Mouse (Mus musculus): ENCODE measurements around the gene Slc25a5. TPM values are rescaled to one million over a fixed set of nuclear protein-coding genes. Genes with fewer than 3 reads are reported as not detected.
A peak's percentile ranks its signal among the peaks of the same experiment; 100 is the strongest.

Gene Slc25a5
- polyA plus RNA-seq, 1 experiment from 2014 or later, result 587 TPM

DNA sequence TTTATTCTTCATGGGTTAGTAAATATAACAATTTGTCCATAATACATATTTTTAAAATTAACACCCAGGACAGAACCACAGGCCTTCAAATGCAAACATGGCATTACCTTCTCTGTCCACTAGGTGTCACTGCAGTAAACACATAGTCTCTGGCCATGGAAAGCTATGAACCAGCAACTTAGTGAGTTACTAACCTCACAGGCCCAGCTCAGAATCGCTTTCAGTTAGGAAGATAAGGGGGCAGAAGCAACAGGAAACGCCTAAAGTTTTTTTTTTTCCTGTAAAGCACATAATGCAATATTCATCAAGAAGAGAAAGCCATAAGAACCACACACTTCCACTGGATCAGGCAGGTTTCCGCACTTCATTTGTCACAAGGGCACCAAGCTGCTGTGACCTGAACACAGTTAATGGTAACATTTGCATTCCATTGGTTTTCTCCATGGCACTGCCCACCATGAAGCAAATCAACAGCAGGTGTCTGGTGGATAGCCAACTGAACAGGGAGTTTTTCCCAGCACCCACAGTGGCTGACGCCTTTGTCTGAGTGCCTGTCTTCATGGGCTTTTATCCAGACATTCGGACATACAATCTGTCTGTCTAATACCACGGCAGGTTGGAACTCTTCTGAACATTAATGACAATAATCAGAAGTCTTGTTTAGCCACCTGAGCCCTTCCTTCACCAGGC, 34.4 kb upstream of the Slc25a5 start:
- no peak overlapping the region for H3K27ac ChIP-seq (replicated peaks; ENCODE audit: low read depth, low read length)
- no peaks in the 10 kb centered on the region for H3K36me3 ChIP-seq (replicated peaks; ENCODE audit: control insufficient read depth, insufficient read depth, low read depth, low read length)
- no peaks in the 10 kb centered on the region for H3K27me3 ChIP-seq (ENCODE audit: control insufficient read depth, insufficient read depth, low read length)
- H3K9ac ChIP-seq (replicated peaks; ENCODE audit: low read length), result no peak overlapping the region
- no peaks in the 10 kb centered on the region for H3K4me1 ChIP-seq (ENCODE audit: control insufficient read depth, insufficient read depth, low read length)
- ATAC-seq (replicated peaks; ENCODE audit: insufficient number of reproducible peaks, low FRiP score, low TSS enrichment, low read depth), result no peak
- H3K4me2 ChIP-seq (ENCODE audit: low read depth, low read length), result no peak overlapping the region
- no peaks in the 10 kb centered on the region for H3K9me3 ChIP-seq (replicated peaks; ENCODE audit: control insufficient read depth, low read length)
- WGBS, result 48% methylated on average over 6 of the region's 6 CpGs
- DNase-seq (ENCODE audit: low spot score), result peak; percentile 72
- no peak overlapping the region for H3K4me3 ChIP-seq (ENCODE audit: low read depth, low read length)

DNA sequence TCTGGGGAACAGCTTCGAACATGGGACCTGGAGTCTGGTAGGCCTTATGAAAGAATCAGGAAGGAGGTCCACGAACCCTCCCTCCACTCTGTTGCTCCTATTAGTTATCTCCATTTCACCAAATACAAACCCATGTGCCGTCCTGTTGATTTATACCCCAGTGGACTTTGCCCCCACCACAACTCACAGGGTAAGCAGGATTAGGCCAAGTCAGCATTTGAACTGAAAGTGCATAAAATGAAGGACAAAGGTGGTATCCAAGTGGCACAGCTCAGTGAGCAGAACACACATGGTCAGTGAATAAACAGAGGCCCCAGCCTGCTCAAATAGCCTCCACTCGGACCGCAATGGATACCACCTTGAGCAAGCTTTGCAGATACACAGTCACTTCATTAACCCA, 33.2 kb upstream of the Slc25a5 start:
- H3K4me2 ChIP-seq (ENCODE audit: low read depth, low read length), result no peak overlapping the region
- DNase-seq (ENCODE audit: low spot score), result no peak
- H3K9me3 ChIP-seq (replicated peaks; ENCODE audit: control insufficient read depth, low read length), result no peaks in the 10 kb centered on the region
- no peak overlapping the region for H3K4me3 ChIP-seq (ENCODE audit: low read depth, low read length)
- ATAC-seq (replicated peaks; ENCODE audit: insufficient number of reproducible peaks, low FRiP score, low TSS enrichment, low read depth), result no peak
- no peak overlapping the region for H3K27ac ChIP-seq (replicated peaks; ENCODE audit: low read depth, low read length)
- H3K27me3 ChIP-seq (ENCODE audit: control insufficient read depth, insufficient read depth, low read length), result no peaks in the 10 kb centered on the region
- no peak overlapping the region for H3K9ac ChIP-seq (replicated peaks; ENCODE audit: low read length)
- H3K36me3 ChIP-seq (replicated peaks; ENCODE audit: control insufficient read depth, insufficient read depth, low read depth, low read length), result no peaks in the 10 kb centered on the region
- WGBS, result 80% methylated on average over 5 of the region's 5 CpGs
- no peaks in the 10 kb centered on the region for H3K4me1 ChIP-seq (ENCODE audit: control insufficient read depth, insufficient read depth, low read length)

DNA sequence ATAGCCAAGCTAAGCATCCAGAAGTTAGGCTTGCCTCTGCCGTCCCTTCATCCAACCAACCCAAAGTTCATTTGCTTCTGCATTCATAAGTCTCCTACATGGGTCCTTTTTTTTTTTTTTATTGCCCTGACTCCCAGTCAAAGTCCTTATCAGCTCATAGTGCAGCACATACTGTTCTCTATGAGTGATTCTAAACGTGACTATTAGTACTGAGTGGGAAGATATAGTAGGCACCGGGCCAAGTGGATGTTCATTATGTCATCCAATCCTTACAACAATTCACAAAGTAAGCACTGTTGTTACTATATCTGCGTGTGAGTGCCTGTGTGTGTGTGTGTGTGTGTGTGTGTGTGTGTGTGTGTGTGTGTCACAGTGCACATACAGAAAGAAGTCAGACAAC, 32.6 kb upstream of the Slc25a5 start:
- no peak overlapping the region for H3K4me3 ChIP-seq (ENCODE audit: low read depth, low read length)
- no peak overlapping the region for H3K27ac ChIP-seq (replicated peaks; ENCODE audit: low read depth, low read length)
- no peaks in the 10 kb centered on the region for H3K36me3 ChIP-seq (replicated peaks; ENCODE audit: control insufficient read depth, insufficient read depth, low read depth, low read length)
- H3K27me3 ChIP-seq (ENCODE audit: control insufficient read depth, insufficient read depth, low read length), result no peaks in the 10 kb centered on the region
- DNase-seq (ENCODE audit: low spot score) (no peak), ATAC-seq (replicated peaks; ENCODE audit: insufficient number of reproducible peaks, low FRiP score, low TSS enrichment, low read depth) (no peak)
- no peaks in the 10 kb centered on the region for H3K4me1 ChIP-seq (ENCODE audit: control insufficient read depth, insufficient read depth, low read length)
- no peak overlapping the region for H3K4me2 ChIP-seq (ENCODE audit: low read depth, low read length)
- H3K9ac ChIP-seq (replicated peaks; ENCODE audit: low read length), result no peak overlapping the region
- no peaks in the 10 kb centered on the region for H3K9me3 ChIP-seq (replicated peaks; ENCODE audit: control insufficient read depth, low read length)
- 60% methylated on average over 4 of the region's 4 CpGs for WGBS

DNA sequence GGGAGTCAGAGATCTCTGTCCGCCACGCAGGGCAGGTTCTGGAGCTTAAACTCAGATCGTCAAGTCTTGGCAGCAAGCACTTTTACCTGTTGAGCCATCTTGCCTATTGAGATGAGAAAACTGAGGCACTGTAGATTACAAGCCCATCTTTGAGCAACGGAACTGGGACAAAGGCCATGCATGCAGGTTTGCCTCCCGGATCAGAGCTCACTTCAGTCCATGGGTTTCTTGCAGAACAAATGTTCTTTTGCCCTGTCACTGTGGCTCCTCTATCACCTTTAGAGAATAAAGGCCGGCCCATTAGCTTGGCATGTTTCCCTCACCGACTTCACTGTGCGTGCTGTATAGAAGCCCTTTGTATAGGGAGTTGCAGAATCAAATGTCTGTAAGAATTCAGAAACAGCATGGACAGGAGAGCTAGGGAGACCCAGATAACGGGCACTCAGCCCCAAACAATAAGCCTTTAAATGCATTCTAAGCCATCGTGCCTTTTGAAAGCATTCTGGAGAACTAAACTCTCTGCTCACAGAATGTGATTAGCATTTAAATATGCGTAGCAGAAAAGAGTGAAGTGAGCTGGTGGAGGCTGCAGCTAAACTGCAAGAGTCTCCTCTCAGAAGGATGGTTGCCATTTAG, 32.0 kb upstream of the Slc25a5 start:
- 37% methylated on average over 11 of the region's 11 CpGs for WGBS
- no peaks in the 10 kb centered on the region for H3K4me1 ChIP-seq (ENCODE audit: control insufficient read depth, insufficient read depth, low read length)
- ATAC-seq (replicated peaks; ENCODE audit: insufficient number of reproducible peaks, low FRiP score, low TSS enrichment, low read depth), result no peak
- H3K27me3 ChIP-seq (ENCODE audit: control insufficient read depth, insufficient read depth, low read length), result no peaks in the 10 kb centered on the region
- no peaks in the 10 kb centered on the region for H3K36me3 ChIP-seq (replicated peaks; ENCODE audit: control insufficient read depth, insufficient read depth, low read depth, low read length)
- H3K4me2 ChIP-seq (ENCODE audit: low read depth, low read length), result no peak overlapping the region
- no peak overlapping the region for H3K9ac ChIP-seq (replicated peaks; ENCODE audit: low read length)
- H3K27ac ChIP-seq (replicated peaks; ENCODE audit: low read depth, low read length), result no peak overlapping the region
- DNase-seq (ENCODE audit: low spot score), result peak; percentile 11
- no peak overlapping the region for H3K4me3 ChIP-seq (ENCODE audit: low read depth, low read length)
- no peaks in the 10 kb centered on the region for H3K9me3 ChIP-seq (replicated peaks; ENCODE audit: control insufficient read depth, low read length)

DNA sequence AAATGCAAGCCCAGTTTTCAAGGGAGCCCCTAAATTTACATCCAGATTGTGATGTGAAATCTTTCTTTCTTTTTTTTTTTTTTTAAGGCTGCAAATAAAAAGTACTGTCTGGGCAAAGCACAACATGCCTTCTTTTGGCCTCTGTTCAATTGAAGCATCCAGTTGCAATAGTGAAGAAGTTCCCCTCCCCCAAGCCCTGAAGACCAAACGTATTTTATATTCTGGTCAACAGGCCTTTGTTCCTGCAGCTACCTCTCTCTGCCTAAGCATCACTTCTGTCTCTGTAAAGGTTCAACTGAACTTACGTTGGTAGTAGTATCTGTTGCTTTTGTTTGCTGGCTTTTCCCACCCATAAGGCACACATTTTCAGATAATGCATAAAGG, 31.5 kb upstream of the Slc25a5 start:
- ATAC-seq (replicated peaks; ENCODE audit: insufficient number of reproducible peaks, low FRiP score, low TSS enrichment, low read depth) (no peak), DNase-seq (ENCODE audit: low spot score) (peak; percentile 8)
- Histone ChIP-seq H3K4me1 (ENCODE audit: control insufficient read depth, insufficient read depth, low read length) (no peaks in the 10 kb centered on the region), H3K27ac (replicated peaks; ENCODE audit: low read depth, low read length) (no peak overlapping the region), H3K4me2 (ENCODE audit: low read depth, low read length) (no peak overlapping the region), H3K9me3 (replicated peaks; ENCODE audit: control insufficient read depth, low read length) (no peaks in the 10 kb centered on the region), H3K4me3 (ENCODE audit: low read depth, low read length) (no peak overlapping the region), H3K9ac (replicated peaks; ENCODE audit: low read length) (no peak overlapping the region), H3K36me3 (replicated peaks; ENCODE audit: control insufficient read depth, insufficient read depth, low read depth, low read length) (no peaks in the 10 kb centered on the region), H3K27me3 (ENCODE audit: control insufficient read depth, insufficient read depth, low read length) (no peaks in the 10 kb centered on the region)
- WGBS, result 42% methylated on average over 2 of the region's 2 CpGs

DNA sequence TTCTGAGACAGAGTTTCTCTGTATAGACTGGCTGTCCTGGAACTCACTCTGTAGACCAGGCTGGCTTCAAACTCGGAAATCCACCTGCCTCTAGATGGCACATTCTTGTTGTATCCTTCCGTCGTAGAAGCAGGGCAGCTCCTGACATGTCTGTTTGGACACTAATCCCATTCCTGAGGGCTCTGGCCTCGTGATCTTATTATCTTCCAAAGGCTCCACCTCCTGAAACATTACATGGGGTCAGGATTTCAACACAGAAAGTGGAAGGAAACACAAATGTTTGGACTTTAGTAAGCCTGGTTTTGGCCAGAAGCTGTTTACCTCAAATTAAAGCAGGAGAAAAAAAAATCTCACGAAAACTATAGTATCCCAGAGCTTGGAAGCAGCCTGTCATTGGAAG, 28.1 kb upstream of the Slc25a5 start:
- Histone ChIP-seq H3K4me2 (ENCODE audit: low read depth, low read length) (no peak overlapping the region), H3K27ac (replicated peaks; ENCODE audit: low read depth, low read length) (no peak overlapping the region)
- 76% methylated on average over 5 of the region's 5 CpGs for WGBS

DNA sequence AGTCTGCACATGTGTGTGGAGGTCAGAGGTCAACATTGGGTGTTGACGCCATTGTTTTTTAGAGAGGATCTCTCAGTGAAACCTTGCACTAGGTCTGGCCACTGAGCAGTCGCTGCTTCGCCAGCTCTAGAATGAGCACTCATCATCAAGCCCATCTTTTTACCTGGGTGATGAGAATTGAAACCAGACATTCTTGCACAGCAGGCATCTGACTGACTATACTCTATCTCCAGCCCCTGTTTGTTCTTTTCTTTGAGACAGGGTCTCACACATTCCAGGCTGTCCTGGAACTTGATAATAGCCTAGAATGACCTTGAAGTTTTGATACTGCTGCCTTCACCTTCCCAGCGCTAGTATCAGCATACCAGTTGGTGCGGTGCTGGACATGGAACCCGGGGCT, 22.9 kb upstream of the Slc25a5 start:
- no peak overlapping the region for H3K9ac ChIP-seq (replicated peaks; ENCODE audit: low read length)
- DNase-seq (ENCODE audit: low spot score), result no peak
- H3K36me3 ChIP-seq (replicated peaks; ENCODE audit: control insufficient read depth, insufficient read depth, low read depth, low read length), result no peaks in the 10 kb centered on the region
- no peak overlapping the region for H3K4me3 ChIP-seq (ENCODE audit: low read depth, low read length)
- WGBS, result 66% methylated on average over 6 of the region's 6 CpGs
- no peaks in the 10 kb centered on the region for H3K27me3 ChIP-seq (ENCODE audit: control insufficient read depth, insufficient read depth, low read length)
- ATAC-seq (replicated peaks; ENCODE audit: insufficient number of reproducible peaks, low FRiP score, low TSS enrichment, low read depth), result no peak
- H3K27ac ChIP-seq (replicated peaks; ENCODE audit: low read depth, low read length), result no peak overlapping the region
- H3K9me3 ChIP-seq (replicated peaks; ENCODE audit: control insufficient read depth, low read length), result no peaks in the 10 kb centered on the region
- H3K4me2 ChIP-seq (ENCODE audit: low read depth, low read length), result no peak overlapping the region
- no peaks in the 10 kb centered on the region for H3K4me1 ChIP-seq (ENCODE audit: control insufficient read depth, insufficient read depth, low read length)

More for the DNA sequence above, 28.1 kb upstream of the Slc25a5 start:
- H3K27me3 ChIP-seq (ENCODE audit: control insufficient read depth, insufficient read depth, low read length), result no peaks in the 10 kb centered on the region
- no peak for DNase-seq (ENCODE audit: low spot score)
- ATAC-seq (replicated peaks; ENCODE audit: insufficient number of reproducible peaks, low FRiP score, low TSS enrichment, low read depth), result no peak
- H3K9me3 ChIP-seq (replicated peaks; ENCODE audit: control insufficient read depth, low read length), result no peaks in the 10 kb centered on the region
- H3K9ac ChIP-seq (replicated peaks; ENCODE audit: low read length), result no peak overlapping the region
- H3K4me1 ChIP-seq (ENCODE audit: control insufficient read depth, insufficient read depth, low read length), result no peaks in the 10 kb centered on the region
- H3K4me3 ChIP-seq (ENCODE audit: low read depth, low read length), result no peak overlapping the region
- no peaks in the 10 kb centered on the region for H3K36me3 ChIP-seq (replicated peaks; ENCODE audit: control insufficient read depth, insufficient read depth, low read depth, low read length)

DNA sequence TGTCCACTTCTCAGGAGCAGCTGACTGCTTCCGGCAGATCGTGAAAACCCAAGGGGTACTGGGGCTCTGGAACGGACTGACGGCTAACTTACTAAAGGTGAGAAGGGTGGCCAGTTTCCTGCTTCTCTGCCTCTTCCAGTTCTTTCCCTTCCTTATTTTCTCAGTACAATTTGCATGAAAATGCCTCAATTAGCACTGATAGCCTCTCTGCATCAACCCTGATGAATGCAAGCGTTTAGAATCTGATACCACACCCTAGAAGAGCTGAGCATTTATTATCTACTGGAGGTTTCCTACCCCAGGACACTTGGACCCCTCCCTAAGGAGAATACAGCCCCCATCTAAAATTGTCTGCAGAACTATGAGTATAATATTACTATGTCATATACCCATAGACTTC, 19.9 kb upstream of the Slc25a5 start:
- H3K36me3 ChIP-seq (replicated peaks; ENCODE audit: control insufficient read depth, insufficient read depth, low read depth, low read length), result no peaks in the 10 kb centered on the region
- no peaks in the 10 kb centered on the region for H3K4me1 ChIP-seq (ENCODE audit: control insufficient read depth, insufficient read depth, low read length)
- ATAC-seq (replicated peaks; ENCODE audit: insufficient number of reproducible peaks, low FRiP score, low TSS enrichment, low read depth) (no peak), DNase-seq (ENCODE audit: low spot score) (no peak)
- no peaks in the 10 kb centered on the region for H3K9me3 ChIP-seq (replicated peaks; ENCODE audit: control insufficient read depth, low read length)
- no peaks in the 10 kb centered on the region for H3K27me3 ChIP-seq (ENCODE audit: control insufficient read depth, insufficient read depth, low read length)
- H3K4me2 ChIP-seq (ENCODE audit: low read depth, low read length), result no peak overlapping the region
- no peak overlapping the region for H3K4me3 ChIP-seq (ENCODE audit: low read depth, low read length)
- H3K27ac ChIP-seq (replicated peaks; ENCODE audit: low read depth, low read length), result no peak overlapping the region
- H3K9ac ChIP-seq (replicated peaks; ENCODE audit: low read length), result no peak overlapping the region
- 84% methylated on average over 5 of the region's 5 CpGs for WGBS

Measured in embryonic facial prominence, embryonic 11.5 days (tissue).